Mouse (Mus musculus): Measurements from ENCODE around the gene Hmgcr.

GRCm38 (mm10) chr13:96671078-96671905 is 556 bp upstream of the Hmgcr start:
- no peak; the same call in 1 of the 2 replicates for TF ChIP-seq CTCF (IDR thresholded peaks at IDR 0.05; ENCODE audit: low read depth)
- no peak for TF ChIP-seq EP300 (IDR thresholded peaks at IDR 0.05; ENCODE audit: low read depth)
